Mouse (Mus musculus): Measurements from ENCODE around the gene Cog6.

Gene Cog6

DNA sequence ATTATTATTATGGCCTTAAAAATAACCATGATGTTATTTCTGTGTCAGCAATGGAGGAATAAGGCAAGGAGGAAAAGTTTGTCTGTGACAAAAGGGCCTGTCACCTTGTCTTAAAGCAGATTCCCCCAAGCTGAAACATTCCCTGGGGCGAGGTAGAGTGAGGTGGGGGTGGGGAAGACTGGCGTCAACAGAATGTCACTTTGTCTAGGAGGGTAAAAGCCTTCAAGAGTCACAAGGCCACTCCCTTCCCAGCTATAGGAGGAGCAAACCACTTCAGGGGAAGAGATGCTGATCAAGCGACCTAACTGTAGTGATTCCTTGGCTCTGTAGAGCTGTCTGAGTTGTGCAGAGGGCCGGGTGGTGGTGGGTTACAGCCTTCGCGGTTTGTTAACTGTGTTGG lies 14.5 kb upstream of the Cog6 start:
- DNase-seq = no peak

DNA sequence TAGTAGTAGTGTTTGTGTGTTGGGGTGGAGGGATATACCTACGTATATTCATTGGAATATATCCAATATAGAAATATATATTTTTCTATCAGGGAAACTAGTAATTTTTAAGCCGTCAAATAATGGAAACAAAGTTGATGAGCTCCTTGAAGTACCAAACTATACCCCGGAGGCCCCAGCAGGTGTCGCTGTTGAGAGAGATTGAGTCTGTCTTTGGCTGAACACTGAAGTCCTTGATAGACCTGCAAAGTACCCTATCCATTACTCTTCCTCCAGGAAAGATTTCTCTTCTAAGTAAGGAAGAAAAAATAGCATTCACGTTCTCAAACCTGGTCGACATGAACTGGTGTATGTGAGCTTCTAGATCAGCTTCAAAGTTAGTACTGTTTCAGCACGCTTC lies 12.0 kb upstream of the Cog6 start:
- DNase-seq = peak; percentile 62 to 75

DNA sequence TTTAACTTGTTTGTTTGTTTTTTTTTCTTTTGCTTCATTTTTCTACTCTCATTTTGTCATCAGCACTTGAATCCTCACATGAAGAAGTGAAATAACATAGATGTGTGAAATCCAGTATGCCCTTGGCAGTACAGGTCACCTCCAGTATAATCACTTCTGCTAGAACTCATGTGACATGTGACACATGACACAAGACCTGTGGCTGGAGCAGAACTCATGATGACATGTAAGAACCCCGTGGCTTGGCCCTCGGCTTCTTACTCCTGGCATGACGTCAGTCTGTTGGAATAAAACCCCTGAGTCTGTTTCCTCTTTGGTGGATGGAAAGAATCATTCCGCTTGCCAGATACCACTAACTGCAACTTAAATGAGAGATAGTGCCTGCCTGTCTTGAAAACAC lies 10.3 kb upstream of the Cog6 start:
- DNase-seq = no peak

DNA sequence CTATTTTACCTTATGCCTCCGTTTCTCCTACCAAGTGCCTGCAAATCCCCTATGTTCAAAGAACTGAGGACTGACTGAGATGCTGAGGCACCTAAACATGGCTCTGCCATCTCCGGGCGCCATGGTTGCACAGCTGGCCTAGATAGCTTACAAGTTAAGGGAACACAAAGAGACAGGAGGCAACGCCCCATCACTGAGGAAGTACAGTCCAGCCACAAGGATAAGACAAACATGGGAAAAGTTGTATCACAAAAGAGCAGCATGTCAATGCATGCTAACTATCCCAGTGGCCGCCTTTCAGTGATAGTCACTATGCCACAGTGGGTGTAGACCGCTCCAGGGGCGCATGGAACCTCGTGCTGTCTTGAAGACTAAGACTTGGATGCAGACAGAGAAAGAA lies 9.6 kb downstream of the Cog6 start:
- no peak for DNase-seq

DNA sequence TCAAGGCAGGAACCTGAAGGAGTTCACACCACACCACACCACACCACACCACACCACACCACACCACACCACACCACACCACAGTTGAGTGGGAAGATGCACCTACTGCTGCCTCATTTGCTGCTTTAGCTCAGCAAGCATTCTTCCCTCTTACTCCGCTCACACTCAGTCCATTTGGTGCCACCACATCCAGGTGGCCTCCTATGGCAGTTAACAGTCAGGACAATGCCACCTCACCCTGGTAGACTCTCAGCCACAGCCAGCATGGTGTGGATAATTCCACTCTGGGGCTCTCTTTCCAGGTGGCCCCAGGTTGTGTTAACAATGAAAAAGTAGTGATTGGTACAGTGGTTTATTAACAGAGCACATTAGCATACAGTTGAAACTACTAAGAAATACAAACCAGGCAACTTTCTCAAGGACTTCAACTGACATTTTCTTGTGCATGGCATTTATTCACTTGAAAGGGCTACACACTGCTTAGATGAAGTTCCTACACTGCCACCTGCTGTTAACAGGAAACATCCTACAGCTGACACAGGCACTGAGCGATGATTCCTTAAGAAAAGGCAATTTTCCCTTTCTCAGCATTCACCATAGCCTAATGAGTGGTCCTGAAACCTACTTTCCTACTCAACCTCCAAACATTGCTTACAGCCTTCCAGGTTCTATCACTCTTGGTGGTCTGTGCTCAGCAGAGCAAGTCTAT lies 12.5 kb downstream of the Cog6 start:
- DNase-seq = peak in 1 of 2 experiments; percentile 31

DNA sequence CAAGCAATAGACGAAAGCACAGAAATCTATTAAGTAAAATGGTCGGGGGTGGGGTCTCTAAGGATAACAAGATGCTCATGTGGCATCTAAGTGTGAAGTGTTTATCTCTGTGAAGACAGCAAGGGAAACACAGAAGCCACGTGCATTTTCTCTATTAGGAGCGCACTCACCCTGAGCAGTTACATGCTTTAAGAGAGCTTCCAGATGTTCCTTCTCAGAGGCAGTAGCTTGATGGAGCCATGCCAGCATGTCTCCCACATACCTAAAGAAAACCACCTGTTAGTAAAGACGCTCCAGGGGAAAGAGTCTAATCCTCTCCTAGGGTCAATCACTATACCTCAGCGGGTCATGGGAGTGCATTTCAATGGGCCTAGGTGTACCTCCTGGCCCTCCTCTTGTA lies 15.0 kb downstream of the Cog6 start:
- DNase-seq = no peak

DNA sequence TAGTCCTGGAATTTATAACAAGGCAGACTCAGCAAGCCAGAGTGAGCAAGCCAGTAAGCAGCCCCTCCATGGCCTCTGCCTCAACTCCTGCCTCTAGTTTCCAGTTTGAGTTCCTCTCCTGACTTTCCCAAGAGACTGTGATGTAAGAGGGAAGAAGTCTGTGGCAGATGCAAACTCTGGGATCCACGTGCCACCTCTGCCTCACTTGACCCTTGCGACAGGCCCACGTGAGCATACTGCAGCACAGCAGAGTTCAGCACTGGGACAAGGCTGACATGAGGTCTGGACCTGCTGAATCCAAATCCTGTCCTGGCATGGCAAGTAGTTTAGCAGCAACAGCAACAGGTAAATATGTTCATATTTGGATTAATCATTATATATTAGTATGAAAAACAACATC lies 17.0 kb downstream of the Cog6 start:
- no peak for DNase-seq

DNA sequence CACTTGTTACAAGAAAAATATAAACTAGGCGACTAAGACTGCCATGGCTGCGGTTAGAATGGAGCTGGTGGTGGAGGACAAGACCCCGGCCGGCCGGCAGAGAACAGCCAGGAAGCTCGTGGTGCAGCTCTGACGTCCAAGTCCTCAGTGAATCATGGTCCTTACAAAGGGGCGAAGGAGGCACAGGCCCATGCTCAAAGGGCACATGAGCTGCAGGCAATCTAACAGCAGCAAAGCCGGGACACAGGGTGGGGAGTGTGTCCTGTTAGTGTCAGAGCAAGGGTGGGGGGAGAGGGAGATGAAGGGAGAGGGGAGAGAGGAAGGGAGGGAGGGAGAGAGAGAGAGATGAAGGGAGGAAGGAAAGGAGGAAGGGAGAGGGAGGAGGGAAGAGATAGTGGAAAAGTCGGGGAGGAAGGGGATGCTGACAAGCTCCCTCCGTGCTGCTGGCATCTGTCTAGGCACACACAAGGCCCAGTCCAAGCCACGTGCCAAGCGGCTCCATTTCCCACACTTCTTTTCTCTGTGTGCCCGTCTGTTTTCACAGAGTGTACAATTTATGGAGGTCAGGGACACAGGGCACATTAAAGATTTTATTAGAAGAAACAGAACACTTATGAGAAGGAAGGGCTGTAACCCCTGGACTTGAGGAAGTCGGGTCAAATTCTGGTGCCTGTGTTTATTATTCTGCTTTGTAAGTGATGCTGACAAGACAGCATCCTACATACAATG lies 17.9 kb downstream of the Cog6 start:
- DNase-seq = peak in 1 of 2 experiments; percentile 36

DNA sequence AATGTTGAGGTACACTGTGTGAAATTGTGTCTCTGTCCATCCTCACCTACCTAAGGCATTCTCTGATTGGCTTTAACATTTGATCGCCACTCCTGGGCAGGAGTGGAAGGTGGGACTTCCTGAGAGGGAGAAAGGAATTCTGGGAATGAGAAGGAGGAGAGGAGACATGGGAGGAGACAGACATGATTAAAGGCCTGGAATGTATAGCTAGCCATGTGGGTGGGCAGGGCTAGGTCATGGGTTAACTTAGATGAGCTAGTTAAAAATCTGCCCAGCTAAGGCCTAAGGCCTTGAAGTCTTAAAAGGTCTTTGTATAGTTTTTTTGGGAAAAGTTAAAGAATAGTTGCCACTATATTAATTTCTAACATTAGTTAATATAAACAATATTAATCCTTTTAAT lies 19.7 kb downstream of the Cog6 start:
- no peak for DNase-seq

DNA sequence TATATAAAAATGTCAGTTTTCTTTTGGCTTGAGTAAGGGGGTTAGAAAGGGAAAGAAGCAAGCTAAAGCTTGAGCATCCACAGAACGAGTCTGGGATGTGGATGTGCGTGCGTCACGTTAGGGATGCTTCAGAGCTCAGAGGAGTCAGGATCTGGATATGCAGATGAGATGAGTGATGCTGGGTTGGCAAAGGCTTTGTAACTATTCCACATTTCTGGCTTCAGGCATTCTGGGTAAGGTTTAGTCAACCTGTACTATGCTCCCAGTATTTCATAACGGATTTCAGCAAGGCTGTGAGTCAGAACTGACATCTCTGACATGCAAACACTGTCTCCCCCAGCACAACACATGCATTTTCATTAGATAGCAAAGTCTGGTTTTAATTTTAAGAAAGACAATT lies 20.4 kb downstream of the Cog6 start:
- DNase-seq = no peak

DNA sequence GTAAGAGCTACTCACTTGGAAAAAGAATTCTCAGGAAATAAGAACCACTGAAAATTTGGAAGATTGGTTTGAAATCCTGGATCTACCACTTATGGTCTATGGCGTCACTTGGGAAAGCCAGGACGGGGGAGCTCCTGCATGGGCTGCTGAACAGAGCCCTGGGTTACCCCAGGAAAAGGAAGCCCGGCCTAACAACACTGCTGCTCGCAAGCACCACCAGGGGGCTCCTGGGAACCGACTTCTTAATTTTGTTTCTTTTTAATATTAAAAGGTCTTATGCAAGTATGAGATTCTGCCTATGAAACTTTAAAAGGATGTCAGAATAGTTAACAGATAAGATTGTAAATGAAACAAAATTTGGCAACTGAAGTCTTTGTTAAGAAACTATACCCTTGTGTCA lies 22.4 kb downstream of the Cog6 start:
- no peak for DNase-seq

DNA sequence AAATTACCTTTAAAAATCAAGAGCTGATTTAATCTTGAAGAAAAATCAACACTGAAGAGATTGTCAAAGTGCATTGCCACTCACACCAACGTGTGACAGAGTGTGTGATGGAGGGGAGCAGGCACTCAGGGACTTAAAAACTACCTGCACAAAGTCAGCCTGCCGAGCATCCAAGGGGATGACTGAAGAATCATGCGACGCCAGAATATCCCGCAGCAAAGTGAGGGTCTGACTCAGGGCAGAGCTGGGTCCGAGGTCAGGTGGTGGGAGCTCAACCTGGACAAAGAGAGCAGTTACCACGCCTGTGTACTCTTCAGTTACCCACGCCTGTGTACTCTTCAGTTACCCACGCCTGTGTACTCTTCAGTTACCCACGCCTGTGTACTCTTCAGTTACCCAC lies 23.7 kb downstream of the Cog6 start:
- no peak for DNase-seq

DNA sequence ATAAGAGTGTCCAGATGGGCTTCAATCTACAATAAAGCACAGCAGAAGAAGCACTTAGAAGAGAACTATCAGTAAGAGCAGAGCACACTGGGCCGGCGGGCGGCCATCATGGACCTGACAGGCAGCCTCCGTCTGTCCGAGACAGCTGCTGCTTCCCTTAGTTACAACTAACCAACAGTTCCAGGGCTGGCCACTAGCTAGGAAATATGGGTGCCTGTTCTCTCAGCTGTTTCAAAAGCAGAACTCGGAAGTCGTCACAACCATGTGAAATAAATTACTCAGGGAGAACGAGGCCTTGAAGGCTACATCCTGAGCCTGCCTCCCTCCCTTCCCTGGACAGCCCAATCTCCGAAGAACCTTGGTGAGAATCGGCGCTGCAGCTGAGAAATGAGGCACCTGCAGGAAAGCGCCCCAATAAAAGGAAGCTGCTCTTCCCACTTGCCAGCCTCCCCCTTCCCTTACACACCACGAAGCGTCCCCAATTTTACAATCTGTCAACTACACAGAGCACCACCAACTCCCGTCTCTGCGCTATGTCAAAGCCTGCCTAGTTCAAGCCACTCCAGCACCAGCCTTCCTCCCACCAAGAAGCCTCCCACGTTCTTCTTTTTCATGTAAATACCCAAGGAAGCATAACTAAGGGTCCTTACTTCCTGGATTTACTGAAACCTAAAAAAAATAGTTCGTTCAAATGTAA lies 26.8 kb downstream of the Cog6 start:
- DNase-seq = no peak

DNA sequence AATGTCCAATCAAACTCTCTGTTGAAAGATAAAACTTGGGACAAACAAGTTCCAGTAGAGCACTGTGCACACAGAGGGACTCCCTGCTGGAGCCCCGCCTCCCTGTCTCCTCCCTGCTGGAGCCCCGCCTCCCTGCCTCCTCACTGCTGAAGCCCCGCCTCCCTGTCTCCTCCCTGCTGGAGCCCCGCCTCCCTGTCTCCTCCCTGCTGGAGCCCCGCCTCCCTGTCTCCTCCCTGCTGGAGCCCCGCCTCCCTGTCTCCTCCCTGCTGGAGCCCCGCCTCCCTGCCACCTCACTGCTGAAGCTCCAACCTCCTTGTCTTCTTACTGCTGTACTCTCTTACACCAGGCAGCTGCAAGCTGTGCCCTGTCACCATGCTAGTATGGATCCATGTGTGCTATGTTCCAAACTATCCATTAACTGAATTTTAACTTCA lies 31.5 kb downstream of the Cog6 start:
- DNase-seq = peak; percentile 50 to 60

DNA sequence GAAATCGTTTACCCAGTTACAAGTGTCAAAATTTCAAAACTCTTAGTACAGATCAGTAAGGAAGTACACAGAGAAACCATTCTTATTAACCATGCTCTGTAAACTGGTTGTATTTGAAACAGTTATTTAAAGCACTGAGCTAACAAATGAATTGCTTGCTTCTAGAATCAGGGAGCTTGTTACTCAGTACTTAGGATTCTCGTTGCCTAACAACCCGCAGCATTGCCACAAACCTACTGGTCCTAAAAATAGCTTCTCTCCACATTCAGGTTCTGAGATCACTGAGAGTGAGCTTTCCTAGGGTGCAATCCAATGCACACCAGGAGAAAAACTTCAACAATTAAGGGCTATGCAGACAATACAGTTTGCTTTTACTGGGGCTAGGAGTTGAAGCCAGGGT lies 33.3 kb downstream of the Cog6 start:
- DNase-seq = no peak

DNA sequence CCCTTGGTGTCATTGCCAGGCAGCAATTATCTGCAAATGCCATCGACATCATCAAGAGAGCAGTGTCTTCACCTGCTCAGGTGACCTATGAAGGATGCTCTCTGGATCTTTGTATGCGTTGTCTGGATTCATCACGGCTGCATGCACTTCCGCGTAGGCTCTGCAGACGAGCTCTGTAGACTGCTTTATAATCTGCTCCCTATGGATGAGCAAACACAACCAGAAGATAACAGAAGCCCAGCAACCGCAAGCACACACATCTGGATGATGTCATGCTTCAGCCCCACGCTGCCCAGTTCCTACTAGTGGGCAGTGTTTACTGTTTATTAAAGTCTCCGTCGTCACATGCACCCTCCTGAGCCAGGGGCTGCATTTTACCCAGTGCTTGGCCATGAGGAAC lies 34.0 kb downstream of the Cog6 start:
- no peak for DNase-seq

DNA sequence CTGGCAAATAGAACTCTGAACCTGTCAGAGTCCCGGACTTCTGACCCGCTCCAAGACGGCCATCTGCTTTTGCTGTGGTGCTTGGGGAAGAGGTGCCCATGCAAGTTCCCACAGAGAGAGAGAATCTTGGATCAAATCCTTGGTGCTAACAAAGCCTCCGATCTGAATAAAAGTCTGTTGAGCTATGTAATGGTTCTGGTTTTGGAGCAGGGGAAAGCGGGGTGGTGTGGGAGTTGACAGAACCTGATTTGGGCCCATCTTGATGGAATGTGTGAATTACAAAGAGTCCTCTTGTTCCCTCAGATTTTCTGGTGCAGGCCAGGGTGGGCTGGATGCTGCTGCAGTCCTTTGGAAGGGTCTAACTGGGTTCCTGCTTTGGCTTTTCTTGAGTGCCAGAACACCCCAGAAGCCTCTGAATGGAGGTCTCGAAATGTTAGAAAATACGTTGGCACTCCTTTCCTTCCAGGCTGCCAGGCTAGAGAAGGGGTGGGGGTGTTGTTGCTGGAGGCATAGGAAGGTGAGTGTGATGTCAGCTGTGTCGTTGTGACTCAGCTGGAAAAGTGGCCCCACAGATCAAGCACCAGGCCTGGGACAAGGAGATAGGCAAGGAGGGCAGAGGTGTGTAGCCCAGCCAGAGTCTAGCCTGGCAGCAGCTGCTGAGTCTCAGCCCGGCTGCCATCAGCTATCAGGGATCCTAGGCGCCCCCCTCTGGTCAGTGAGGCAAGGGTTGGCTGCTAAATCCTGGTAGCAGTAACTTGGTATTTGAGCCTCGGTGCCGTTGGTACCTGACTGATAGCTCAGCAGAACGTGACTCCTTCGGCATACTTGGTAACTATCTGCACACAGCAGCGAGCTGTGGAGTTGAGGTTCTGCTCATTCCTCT lies 42.1 kb downstream of the Cog6 start:
- peak; percentile 80 to 85 for DNase-seq

DNA sequence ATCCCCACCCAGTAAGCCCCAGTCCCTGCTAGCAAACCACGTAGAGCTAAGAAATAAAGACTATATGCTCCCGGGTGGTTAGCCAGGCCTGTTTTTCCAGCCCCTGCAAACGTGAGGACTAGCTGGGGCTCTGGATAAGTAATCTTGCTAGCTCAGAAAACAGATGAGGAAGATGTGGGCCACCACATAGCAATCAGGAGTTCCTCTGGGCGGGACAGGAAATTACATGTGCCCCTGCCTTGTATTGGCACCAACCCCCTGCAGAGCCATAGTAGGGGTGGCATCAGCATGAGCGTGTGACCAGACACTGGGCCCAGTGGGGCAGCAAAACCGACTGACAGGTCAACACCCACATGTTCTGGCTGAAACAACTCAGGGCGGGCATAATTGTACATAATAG lies 44.1 kb downstream of the Cog6 start:
- no peak for DNase-seq

DNA sequence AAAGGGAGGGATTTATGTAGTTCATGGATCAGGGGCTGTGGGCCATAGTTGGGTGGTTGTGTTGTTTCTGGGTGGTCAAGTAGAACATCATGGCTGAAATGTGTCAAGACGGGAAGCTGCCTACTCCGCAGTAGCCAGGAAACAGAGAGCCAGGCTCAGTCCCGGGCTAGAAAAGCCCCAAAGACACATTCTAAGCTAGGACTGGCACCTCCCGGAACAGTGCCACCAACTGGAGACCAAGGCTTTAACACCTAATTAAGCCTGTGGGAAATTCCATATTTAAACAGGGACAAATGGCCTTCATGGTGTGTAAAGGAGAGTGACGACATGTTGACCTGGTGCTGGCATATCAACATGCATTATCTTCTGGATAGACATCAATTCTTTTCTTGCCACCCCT lies 50.0 kb downstream of the Cog6 start:
- no peak for DNase-seq

DNA sequence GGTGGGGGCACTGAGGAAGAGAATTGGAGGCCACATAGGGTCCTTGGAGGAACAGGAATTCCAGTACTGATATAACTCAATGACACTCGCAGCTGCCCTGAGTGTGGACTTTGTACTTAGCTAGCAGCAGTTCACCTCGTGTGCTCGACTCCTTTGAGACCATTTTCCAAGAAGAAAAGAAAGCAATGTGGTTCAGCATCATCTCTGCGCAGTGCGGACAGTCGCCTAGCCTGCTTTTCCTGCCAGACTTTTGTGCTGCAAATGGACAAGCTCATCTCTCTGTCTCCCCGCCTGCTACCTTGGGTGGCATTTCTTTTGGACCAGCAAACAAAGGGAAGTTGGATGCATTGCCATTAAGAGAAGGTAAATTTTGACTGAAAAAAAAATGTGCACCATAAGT lies 52.8 kb downstream of the Cog6 start:
- DNase-seq = no peak

DNA sequence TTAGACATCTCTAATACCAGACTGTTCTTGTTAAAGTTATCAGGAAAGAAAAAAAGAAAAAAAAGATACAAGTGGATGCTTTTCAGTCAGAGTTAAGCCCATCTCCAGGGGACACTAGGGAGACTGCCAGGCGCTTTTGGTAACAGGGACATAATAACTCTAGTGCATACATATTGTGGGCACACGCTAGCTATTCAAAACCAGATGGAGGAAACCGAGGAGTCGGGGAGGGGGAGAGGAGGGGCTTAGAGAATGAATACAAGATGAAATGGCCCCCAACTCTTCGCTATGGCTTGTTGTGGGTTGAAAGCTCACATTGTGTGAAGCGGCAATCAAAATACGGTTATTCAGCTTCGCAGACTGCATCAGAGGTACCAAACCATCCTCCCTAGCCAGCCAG lies 53.6 kb downstream of the Cog6 start:
- no peak for DNase-seq

DNA sequence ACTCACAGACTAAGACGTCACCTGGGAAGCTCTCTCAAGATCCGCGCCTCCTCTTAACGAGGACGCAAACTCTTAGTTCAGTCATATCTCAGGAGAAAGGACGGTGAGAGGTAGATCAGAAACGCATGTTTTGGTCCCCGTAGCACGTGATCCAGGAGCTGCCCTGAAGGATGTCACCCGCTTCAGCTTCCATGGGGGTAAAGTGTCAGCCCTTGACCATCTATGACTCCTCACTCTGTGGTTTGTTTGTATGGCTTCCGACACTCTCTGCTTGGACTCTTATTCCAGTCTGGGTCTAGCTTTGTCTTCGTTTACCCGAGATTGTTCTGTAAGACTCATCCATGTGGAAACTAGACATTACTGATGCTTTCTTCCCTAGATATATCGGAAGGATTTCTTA lies 54.6 kb downstream of the Cog6 start:
- DNase-seq = no peak

DNA sequence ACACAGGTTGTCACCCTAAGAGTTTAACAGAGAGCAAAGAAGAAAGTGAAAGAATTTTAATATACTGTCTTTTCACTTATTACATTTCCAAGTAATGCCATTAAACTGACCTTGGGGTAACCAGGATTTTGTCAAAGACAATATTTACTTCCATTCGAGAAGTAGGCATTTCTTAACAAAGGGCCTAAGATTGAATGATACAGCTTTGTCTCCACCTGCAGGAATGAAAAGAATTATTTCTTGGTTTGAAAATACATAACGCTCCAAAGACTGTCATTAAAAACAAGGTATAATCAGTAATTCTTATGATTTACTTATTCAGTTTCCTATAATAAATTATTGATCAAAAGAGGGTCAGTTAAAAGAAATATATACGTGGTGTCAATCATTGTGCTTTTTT lies 55.4 kb downstream of the Cog6 start:
- DNase-seq = no peak
